Mouse (Mus musculus) heart, embryonic 15.5 days (tissue): ENCODE measurements around the gene Gm43064. TPM values are rescaled to one million over a fixed set of nuclear protein-coding genes. Genes with fewer than 3 reads are reported as not detected.
A peak's percentile ranks its signal among the peaks of the same experiment; 100 is the strongest.

ENCODE experiments used
- ATAC-seq: fragments of 200-750 bp; cut with Nextera tagmentation; replicated peaks from 2 replicates; pipeline ENCODE4 v1.8.0; 2017; ENCODE audit warnings: low read depth, moderate TSS enrichment; ENCODE audit not compliant: insufficient number of reproducible peaks, insufficient read depth, low FRiP score
- H3K27ac ChIP-seq: fragments of 300-500 bp; sonication (generic); 2 replicates; pipeline ENCODE4 v1.5.1; 2015; ENCODE audit warnings: mild to moderate bottlenecking, inconsistent platforms
- H3K27me3 ChIP-seq: fragments of 300-500 bp; sonication (generic); 2 replicates; pipeline ENCODE4 v1.6.1; 2015; ENCODE audit warnings: inconsistent platforms
- H3K36me3 ChIP-seq: fragments of 300-500 bp; sonication (generic); 2 replicates; pipeline ENCODE4 v1.6.1; 2015; ENCODE audit warnings: mild to moderate bottlenecking, inconsistent platforms
- H3K4me1 ChIP-seq: fragments of 300-500 bp; sonication (generic); replicated peaks from 2 replicates; pipeline ENCODE4 v1.6.1; 2015; ENCODE audit warnings: inconsistent platforms
- H3K4me2 ChIP-seq: fragments of 300-500 bp; sonication (generic); 2 replicates; pipeline ENCODE4 v1.6.1; 2015; ENCODE audit warnings: inconsistent platforms, mild to moderate bottlenecking, moderate library complexity
- H3K4me3 ChIP-seq: fragments of 300-500 bp; sonication (generic); 2 replicates; pipeline ENCODE4 v1.5.1; 2015; ENCODE audit warnings: mild to moderate bottlenecking, inconsistent platforms
- H3K9ac ChIP-seq: fragments of 300-500 bp; sonication (generic); 2 replicates; pipeline ENCODE4 v1.6.1; 2015; ENCODE audit warnings: mild to moderate bottlenecking, inconsistent platforms
- H3K9me3 ChIP-seq: fragments of 300-500 bp; sonication (generic); replicated peaks from 2 replicates; pipeline ENCODE4 v1.6.1; 2016; ENCODE audit warnings: inconsistent platforms
- WGBS: fragments of 180-500 bp; shearing (Covaris S2); methylation state at CpG from one replicate; pipeline ENCODE4 v1.1.7; 2015; ENCODE audit warnings: mixed read lengths; 5-methylcytosine and 5-hydroxymethylcytosine counted together
- polyA plus RNA-seq: library from polyadenylated mRNA; unstranded; fragments of >200 nt; fragmentation: Nextera tagmentation; extraction: Ambion mirVana; gene quantifications from 2 replicates; pipeline ENCODE4 v1.2.1, GENCODE M21; 2015

Gm43064 gene
- polyA plus RNA-seq, 1 experiment from 2014 or later = not detected

GRCm38 (mm10) chr3:103857036-103857805 is 47.8 kb downstream of the Gm43064 start:
- no peaks in the 10 kb centered on the region for H3K9me3 ChIP-seq
- H3K27ac ChIP-seq = no peak overlapping the region
- H3K36me3 ChIP-seq = no peaks in the 10 kb centered on the region
- no peak overlapping the region for H3K9ac ChIP-seq
- no peak for ATAC-seq
- no peaks in the 10 kb centered on the region for H3K27me3 ChIP-seq
- no peak overlapping the region for H3K4me3 ChIP-seq
- no peak overlapping the region for H3K4me2 ChIP-seq
- peaks cover 14% of the 10 kb centered on the region; the same call in 1 of the 2 replicates for H3K4me1 ChIP-seq
- WGBS = 85% methylated on average over 7 of the region's 7 CpGs

- Histone ChIP-seq H3K9me3 (no peaks in the 10 kb centered on the region), H3K4me3 (no peak overlapping the region), H3K9ac (no peak overlapping the region), H3K27me3 (no peaks in the 10 kb centered on the region), H3K27ac (no peak overlapping the region), H3K4me2 (no peak overlapping the region), H3K36me3 (no peaks in the 10 kb centered on the region), H3K4me1 (peaks cover 14% of the 10 kb centered on the region; the same call in 1 of the 2 replicates)
- no peak for ATAC-seq
- WGBS = 84% methylated on average over 6 of the region's 6 CpGs
These were observed 48.7 kb downstream of the Gm43064 start for GRCm38 (mm10) chr3:103857977-103858563.

- WGBS = 68% methylated on average over 12 of the region's 12 CpGs
- peak within 1 kb of the TSS; percentile 24; the same call in 1 of the 2 replicates for H3K27ac ChIP-seq
- H3K9me3 ChIP-seq = no peaks in the 10 kb centered on the region
- H3K4me2 ChIP-seq = peak within 1 kb of the TSS; percentile 18; the same call in 1 of the 2 replicates
- H3K36me3 ChIP-seq = no peaks in the 10 kb centered on the region
- H3K4me3 ChIP-seq = peak within 1 kb of the TSS; percentile 9
- no peak for ATAC-seq
- no peak within 1 kb of the TSS for H3K9ac ChIP-seq
- no peaks in the 10 kb centered on the region for H3K27me3 ChIP-seq
- peaks cover 14% of the 10 kb centered on the region; the same call in 1 of the 2 replicates for H3K4me1 ChIP-seq
These were observed 49.8 kb downstream of the Gm43064 start, which contains the start of gene Ptpn22 for GRCm38 (mm10) chr3:103858881-103859801. Ptpn22 (plus strand) TSS chr3:103859795.

- H3K4me2 ChIP-seq = peak overlapping the region; percentile 18; the same call in 1 of the 2 replicates
- H3K27ac ChIP-seq = peak overlapping the region; percentile 24; the same call in 1 of the 2 replicates
- peak overlapping the region; percentile 9 for H3K4me3 ChIP-seq
- no peaks in the 10 kb centered on the region for H3K27me3 ChIP-seq
- H3K4me1 ChIP-seq = peaks cover 14% of the 10 kb centered on the region; the same call in 1 of the 2 replicates
- peak; percentile 31; the same call in 1 of the 2 replicates for ATAC-seq
- no peak overlapping the region for H3K9ac ChIP-seq
- WGBS = 54% methylated on average over 6 of the region's 6 CpGs
- no peaks in the 10 kb centered on the region for H3K36me3 ChIP-seq
- H3K9me3 ChIP-seq = no peaks in the 10 kb centered on the region
These were observed 50.5 kb downstream of the Gm43064 start for GRCm38 (mm10) chr3:103859851-103860391.

GRCm38 (mm10) chr3:103862721-103863220 is 53.4 kb downstream of the Gm43064 start:
- Histone ChIP-seq H3K4me2 (no peak overlapping the region), H3K9me3 (no peaks in the 10 kb centered on the region), H3K4me3 (no peak overlapping the region), H3K9ac (no peak overlapping the region), H3K27me3 (no peaks in the 10 kb centered on the region), H3K36me3 (no peaks in the 10 kb centered on the region), H3K27ac (no peak overlapping the region), H3K4me1 (peaks cover 14% of the 10 kb centered on the region; the same call in 1 of the 2 replicates)
- no peak for ATAC-seq
- 75% methylated on average over 4 of the region's 4 CpGs for WGBS

- WGBS = 83% methylated on average over 6 of the region's 6 CpGs
These were observed 54.8 kb downstream of the Gm43064 start for GRCm38 (mm10) chr3:103864200-103864599.

GRCm38 (mm10) chr3:103867424-103867971 is 58.1 kb downstream of the Gm43064 start:
- H3K27ac ChIP-seq = peak overlapping the region; percentile 20; the same call in 1 of the 2 replicates
- WGBS = 81% methylated on average over 5 of the region's 5 CpGs

More at GRCm38 (mm10) chr3:103864200-103864599, 54.8 kb downstream of the Gm43064 start:
- H3K9ac ChIP-seq = no peak overlapping the region
- peaks cover 14% of the 10 kb centered on the region; the same call in 1 of the 2 replicates for H3K4me1 ChIP-seq
- H3K36me3 ChIP-seq = no peaks in the 10 kb centered on the region
- H3K27me3 ChIP-seq = no peaks in the 10 kb centered on the region
- no peak overlapping the region for H3K4me2 ChIP-seq
- no peaks in the 10 kb centered on the region for H3K9me3 ChIP-seq
- H3K27ac ChIP-seq = no peak overlapping the region
- no peak for ATAC-seq
- no peak overlapping the region for H3K4me3 ChIP-seq

GRCm38 (mm10) chr3:103868008-103868407 is 58.6 kb downstream of the Gm43064 start:
- no peaks in the 10 kb centered on the region for H3K27me3 ChIP-seq
- no peak overlapping the region for H3K4me2 ChIP-seq
- no peak overlapping the region for H3K9ac ChIP-seq
- ATAC-seq = no peak
- H3K4me3 ChIP-seq = no peak overlapping the region
- no peaks in the 10 kb centered on the region for H3K9me3 ChIP-seq
- WGBS = 62% methylated on average over 4 of the region's 4 CpGs
- no peaks in the 10 kb centered on the region for H3K4me1 ChIP-seq
- H3K27ac ChIP-seq = peak overlapping the region; percentile 20; the same call in 1 of the 2 replicates
- H3K36me3 ChIP-seq = no peaks in the 10 kb centered on the region

More at GRCm38 (mm10) chr3:103867424-103867971, 58.1 kb downstream of the Gm43064 start:
- Histone ChIP-seq H3K4me3 (no peak overlapping the region), H3K4me2 (no peak overlapping the region), H3K36me3 (no peaks in the 10 kb centered on the region), H3K4me1 (no peaks in the 10 kb centered on the region), H3K9ac (no peak overlapping the region), H3K27me3 (no peaks in the 10 kb centered on the region), H3K9me3 (no peaks in the 10 kb centered on the region)
- no peak for ATAC-seq

GRCm38 (mm10) chr3:103872663-103873098 is 63.3 kb downstream of the Gm43064 start:
- H3K27ac ChIP-seq = no peak overlapping the region
- no peaks in the 10 kb centered on the region for H3K9me3 ChIP-seq
- no peaks in the 10 kb centered on the region for H3K27me3 ChIP-seq
- no peak overlapping the region for H3K4me2 ChIP-seq
- H3K4me3 ChIP-seq = no peak overlapping the region
- no peak for ATAC-seq
- WGBS = 58% methylated on average over 3 of the region's 3 CpGs
- H3K4me1 ChIP-seq = no peaks in the 10 kb centered on the region
- H3K36me3 ChIP-seq = no peaks in the 10 kb centered on the region
- H3K9ac ChIP-seq = no peak overlapping the region

GRCm38 (mm10) chr3:103874329-103874728 is 65.0 kb downstream of the Gm43064 start:
- H3K27ac ChIP-seq = no peak overlapping the region
- no peaks in the 10 kb centered on the region for H3K4me1 ChIP-seq
- no peaks in the 10 kb centered on the region for H3K9me3 ChIP-seq
- no peak overlapping the region for H3K4me3 ChIP-seq
- H3K9ac ChIP-seq = no peak overlapping the region
- 53% methylated on average over 7 of the region's 7 CpGs for WGBS
- no peak overlapping the region for H3K4me2 ChIP-seq
- no peaks in the 10 kb centered on the region for H3K36me3 ChIP-seq
- no peak for ATAC-seq
- no peaks in the 10 kb centered on the region for H3K27me3 ChIP-seq
